Mouse (Mus musculus): ENCODE data around the gene Rhbdf2.

- TF ChIP-seq GATA1 (IDR thresholded peaks at IDR 0.05; ENCODE audit: borderline replicate concordance, low read length): no peak
- TF ChIP-seq FLI1 (IDR thresholded peaks at IDR 0.05; ENCODE audit: low read length): no peak
Observed at GRCm38 (mm10) chr11:116666566-116666965, 39.7 kb upstream of the Rhbdf2 start.

Data from megakaryocyte, embryonic 14.5 days (primary cell).